ENCODE assay signal across 16 mouse cellular contexts in the genomic region with DNA sequence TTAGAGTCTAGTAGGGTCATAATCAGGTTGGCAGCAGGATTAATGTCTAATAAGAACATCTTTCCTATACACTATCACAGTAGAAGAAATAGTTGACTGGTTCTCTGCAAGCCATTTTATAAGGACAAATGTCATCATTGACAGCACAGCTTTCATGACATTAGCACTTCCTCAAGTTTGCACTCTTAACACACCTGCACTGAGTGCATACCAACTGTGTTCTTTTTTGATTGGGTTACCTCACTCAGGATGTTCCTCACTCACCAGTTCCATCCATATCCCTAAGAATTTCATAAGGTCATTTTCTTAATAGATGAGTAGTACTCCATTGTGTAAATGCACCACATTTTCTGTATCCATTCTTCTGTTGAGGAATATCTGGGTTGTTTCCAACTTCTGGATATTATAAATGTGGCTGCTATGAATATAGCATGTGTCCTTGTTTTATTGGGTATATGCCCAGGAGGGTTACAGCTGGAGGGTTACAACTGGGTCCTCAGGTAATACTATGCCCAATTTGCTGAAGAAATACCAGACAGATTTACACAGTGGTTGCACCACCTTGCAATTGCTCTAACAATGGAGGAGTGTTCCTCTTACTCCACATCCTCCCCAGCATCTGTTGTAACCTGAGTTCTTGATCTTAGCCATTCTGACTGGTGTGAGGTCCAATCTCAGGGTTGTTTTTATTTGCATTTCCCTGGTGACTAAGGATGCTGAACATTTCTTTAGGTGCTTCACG.
"Had no signal": no experiment of that assay in that cellular context is flagged by ENCODE, and none has a peak within 500 bp of the region (broad histone marks: within the 10 kb centered on the region; RNA-seq: fewer than 3 reads in every experiment).

No protein-coding gene starts in this region.

- H3K9me3 ChIP-seq: megakaryocyte, embryonic 14.5 days; midbrain, embryonic 13.5 days; midbrain, embryonic 15.5 days; neural tube, embryonic 12.5 days; stomach, embryonic 15.5 days had no signal

- H3K4me3 ChIP-seq: megakaryocyte, embryonic 14.5 days; midbrain, embryonic 13.5 days; midbrain, embryonic 15.5 days; neural tube, embryonic 12.5 days; stomach, embryonic 15.5 days had no signal

- H3K27ac ChIP-seq: liver, embryonic 14.5 days; macrophage; midbrain, embryonic 13.5 days; midbrain, embryonic 15.5 days; neural tube, embryonic 12.5 days; stomach, embryonic 15.5 days; stomach, postnatal 0 days had no signal

- H3K9ac ChIP-seq: liver, embryonic 14.5 days; lung, embryonic 14.5 days; midbrain, embryonic 13.5 days; midbrain, embryonic 15.5 days; neural tube, embryonic 12.5 days; stomach, embryonic 15.5 days had no signal

- ATAC-seq: midbrain, embryonic 13.5 days; midbrain, embryonic 15.5 days had no signal

- H3K4me2 ChIP-seq: lung, embryonic 14.5 days; midbrain, embryonic 11.5 days; midbrain, embryonic 13.5 days; midbrain, embryonic 15.5 days; neural tube, embryonic 12.5 days; stomach, embryonic 15.5 days had no signal

- H3K27me3 ChIP-seq: megakaryocyte, embryonic 14.5 days; midbrain, embryonic 13.5 days; midbrain, embryonic 15.5 days; neural tube, embryonic 12.5 days; stomach, embryonic 15.5 days had no signal

- H3K4me1 ChIP-seq: megakaryocyte, embryonic 14.5 days; midbrain, embryonic 13.5 days; midbrain, embryonic 15.5 days; neural tube, embryonic 12.5 days; stomach, embryonic 15.5 days had no signal

- H3K36me3 ChIP-seq: midbrain, embryonic 13.5 days; midbrain, embryonic 15.5 days; neural tube, embryonic 12.5 days; stomach, embryonic 15.5 days had no signal

- DNase-seq: lung, adult 18-20 months; lung, embryonic 14.5 days; lung, postnatal 10 days; right cerebral cortex, postnatal 14 days; thymus, adult 2 months; thymus, postnatal 25 days; thymus, postnatal 4 days had no signal
